Mouse (Mus musculus): ENCODE measurements around the gene Ubfd1.
"Not testable (repeated sequence)": the region's sequence is repeated elsewhere in the genome, so short reads cannot be mapped to it uniquely, and the experiment has no call there.

Gene Ubfd1

DNA sequence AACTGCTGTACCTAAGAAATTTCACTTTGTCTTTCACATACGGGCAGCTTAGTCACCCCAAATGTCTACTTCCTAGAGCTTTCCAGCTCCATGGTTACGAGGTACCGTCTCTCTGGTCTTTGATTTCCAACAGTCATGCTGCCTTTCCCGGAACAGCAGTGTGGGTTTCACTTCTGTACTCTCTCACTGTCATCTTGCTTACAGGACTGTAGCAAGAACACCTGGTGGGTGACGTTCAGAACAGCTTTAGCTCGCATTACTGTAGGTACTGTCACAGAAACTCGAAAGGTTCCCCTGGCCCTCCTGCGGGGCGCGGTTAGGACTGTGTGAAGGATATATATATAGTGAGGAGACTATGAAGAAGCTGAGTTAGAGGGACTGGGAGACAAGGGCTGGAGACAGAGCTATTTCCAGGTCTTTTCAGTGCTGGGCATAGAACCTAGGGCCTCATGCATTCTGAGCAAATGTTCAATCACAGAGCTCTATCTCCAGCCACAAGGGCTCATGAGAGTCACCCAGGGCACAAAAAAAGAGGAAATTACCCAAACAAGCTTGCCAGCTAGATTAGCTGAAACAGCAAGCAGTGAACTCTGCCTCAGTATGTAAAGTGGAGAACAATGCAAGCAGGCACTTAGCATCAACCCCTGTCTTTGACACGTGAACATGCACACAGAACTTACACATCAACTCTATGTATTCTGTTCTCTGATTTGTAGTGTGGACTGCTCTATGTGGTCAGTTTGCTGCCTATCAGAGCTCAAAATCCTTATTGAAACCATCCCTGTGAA, 20.4 kb downstream of the Ubfd1 start:
- DNase-seq: no peak

DNA sequence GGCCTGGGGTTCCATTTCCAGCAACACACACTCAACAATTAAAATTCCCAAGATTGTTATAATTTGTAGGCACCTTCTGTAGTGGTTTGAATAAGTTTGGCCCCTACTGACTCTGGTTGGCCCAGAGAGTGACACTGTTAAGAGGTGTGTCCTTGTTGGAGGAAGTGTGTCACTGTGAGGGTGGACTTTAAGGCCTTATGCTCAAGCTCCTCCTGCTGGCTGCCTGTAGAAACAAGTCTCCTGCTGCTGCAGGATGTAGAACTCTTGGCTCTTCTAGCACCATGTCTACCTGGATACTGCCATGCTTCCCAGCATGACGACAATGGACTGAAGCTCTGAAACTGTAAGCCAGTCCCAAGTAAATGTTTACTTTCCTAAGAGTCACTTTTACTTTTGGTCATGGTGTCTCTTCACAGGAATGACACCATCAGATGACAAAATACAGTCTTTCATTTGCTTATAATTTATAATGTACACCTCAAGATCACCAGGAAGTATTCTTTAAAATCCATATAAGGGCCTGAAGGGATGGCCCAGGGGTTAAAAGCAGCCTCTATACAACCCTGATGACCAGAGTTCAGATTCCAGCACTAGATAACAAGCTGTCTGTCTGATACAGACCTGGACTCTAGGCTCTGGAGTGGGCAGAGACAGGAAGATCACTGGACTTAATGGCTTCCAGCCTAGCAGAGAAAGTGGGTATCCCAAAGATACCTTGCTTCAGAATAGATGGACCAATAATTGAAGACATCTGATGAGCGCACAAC, 27.8 kb downstream of the Ubfd1 start:
- DNase-seq: no peak

DNA sequence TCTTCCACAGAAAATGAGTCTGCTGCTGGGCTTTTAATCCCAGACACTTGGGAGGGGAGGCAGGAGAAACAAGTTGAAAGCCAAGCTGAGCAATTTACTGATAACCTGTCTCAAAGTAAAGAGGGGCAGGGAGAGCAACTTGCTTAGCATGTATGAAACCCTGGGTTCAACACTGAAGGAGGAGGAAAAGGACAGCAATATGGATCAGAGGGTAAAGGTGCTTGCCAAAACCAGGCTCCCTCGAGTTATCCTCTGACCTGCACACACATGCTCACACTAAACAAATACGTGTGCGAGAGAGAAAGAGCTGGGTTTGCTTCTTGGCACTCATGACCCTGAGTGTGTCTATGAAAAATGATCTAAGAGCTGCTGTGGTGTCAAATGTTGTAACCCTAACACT, 31.0 kb downstream of the Ubfd1 start:
- no peak for DNase-seq

DNA sequence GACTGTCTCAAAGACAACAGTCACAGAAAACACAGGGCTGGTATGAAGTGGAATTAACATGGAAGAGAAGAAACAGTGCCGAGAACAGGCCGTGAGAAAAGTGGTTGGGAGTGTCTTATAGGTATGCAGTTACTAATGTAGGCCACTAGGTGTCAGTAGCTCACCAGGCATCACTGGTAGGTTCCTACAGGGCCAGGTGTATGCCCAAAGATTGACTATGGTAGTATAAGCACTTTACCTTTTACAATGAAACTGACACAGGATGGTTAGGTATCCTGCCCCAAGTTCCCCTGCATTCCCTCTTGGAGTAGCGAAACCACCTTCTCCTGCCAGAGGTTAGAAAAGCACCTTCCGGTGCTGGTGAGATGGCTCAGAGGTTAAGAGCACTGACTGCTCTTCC, 32.2 kb downstream of the Ubfd1 start:
- peak in 1 of 2 experiments; percentile 23 for DNase-seq

DNA sequence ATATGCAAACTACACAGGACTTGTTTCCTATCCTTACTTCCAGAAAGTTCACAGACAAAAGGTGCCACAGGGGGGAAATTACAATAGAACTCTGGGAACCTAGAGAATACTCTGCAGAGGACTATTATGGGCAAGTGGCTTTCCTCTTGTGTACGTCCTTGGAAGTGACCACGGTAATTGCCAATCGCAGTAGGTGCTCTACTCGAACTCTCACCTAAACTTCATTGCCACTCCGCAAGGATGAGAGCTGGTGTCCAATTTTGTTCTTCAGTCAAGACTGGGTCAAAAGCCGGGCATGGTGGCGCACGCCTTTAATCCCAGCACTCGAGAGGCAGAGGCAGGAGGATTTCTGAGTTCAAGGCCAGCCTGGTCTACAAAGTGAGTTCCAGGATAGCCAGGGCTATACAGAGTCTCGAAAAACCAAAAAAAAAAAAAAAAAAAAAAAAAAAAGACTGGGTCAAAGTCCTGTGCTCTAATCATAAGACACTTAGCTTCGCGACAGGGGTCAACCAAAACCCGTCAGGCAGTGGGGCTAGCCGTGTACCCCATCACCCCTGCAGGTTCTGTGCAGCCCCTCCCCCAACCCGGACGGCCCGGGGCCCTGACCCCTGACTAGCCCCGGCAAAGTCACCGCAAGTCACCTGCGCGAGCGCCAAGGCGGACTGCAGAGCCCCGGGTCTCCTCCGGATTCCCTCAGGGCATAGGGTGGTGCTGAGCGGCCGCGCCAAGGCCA, 34.2 kb downstream of the Ubfd1 start:
- DNase-seq: not testable (repeated sequence)

DNA sequence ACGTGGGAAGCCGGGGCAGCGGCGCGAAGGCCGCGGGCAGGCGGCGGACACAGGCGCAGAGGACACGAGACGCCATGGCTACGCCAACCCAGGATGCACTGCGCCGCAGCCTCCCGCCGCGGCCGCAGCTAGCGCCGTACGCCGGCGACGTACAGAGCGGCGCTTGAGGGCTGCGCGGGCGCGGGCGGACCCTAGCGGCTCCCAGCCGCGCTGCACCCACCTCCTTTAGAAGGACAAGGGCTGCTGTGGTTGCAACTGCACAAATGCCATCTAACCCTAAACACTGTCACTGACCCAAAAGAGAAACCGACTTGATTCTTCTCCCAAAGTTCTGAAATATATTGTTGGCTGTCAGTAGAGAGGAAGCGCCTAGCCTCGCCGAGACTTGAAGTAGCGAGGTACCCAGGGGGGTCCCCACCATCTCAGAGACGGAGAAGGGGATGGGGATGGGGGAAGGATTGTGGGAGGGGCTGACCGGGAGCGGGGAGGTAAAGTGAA, 34.8 kb downstream of the Ubfd1 start, which contains the start of gene Ndufab1:
TSS of gene Ndufab1 (minus strand) at position 140 of the 498 bp plus-strand sequence.
- peak; percentile 69 for DNase-seq

DNA sequence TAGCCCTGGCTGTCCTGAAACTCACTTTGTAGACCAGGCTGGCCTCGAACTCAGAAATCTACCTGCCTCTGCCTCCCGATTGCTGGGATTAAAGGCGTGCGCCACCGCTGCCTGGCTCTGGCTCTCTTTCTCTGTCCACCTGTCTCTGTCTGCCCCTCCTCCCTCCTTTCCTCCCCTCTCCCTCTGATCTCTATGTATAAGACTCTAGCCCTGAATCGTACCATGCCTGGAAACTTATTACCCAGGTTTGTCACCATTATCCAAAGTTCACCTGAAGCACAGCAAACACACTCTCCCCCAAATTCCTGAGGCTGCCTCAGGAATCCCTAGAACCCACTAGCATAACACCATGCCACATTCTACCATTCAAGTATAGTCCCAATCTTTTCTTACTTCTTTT, 41.2 kb downstream of the Ubfd1 start:
- no peak for DNase-seq

DNA sequence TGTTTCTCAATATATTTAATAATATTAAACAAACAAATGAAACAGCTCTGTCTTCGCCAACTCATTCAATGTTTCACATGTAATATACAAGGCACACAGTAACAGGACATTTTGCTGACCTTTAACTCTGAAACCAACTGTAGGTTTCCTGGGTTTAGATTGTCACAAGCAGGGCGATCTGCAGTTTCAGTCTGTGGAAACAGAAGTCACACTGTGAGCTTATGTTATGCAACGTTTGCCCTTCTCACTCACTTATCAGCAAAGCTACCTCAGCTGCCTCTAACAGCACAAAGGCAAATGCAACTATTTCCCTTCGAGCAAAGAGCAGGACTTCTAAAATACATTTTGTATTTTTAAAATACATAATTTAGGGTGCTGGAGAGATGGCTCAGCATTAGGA, 56.5 kb downstream of the Ubfd1 start:
- DNase-seq: no peak

DNA sequence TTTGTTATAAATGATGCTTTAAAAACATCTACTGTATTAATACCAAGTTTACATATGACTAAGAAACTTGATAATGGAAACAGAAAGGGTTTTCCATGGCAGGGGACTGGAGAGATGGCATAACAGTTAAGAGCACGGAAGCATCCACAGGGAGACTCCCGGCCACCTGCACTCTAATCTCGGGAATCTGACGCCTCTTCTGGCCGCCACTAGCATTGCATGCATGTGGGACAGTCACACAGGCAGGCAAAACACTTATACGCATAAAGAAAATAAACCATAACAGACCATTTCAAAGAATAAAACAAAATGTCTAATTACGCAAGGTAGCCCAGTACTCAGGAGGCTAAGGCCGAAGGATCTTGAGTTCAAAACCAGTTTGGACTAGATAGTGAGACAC, 58.7 kb downstream of the Ubfd1 start:
- no peak for DNase-seq

DNA sequence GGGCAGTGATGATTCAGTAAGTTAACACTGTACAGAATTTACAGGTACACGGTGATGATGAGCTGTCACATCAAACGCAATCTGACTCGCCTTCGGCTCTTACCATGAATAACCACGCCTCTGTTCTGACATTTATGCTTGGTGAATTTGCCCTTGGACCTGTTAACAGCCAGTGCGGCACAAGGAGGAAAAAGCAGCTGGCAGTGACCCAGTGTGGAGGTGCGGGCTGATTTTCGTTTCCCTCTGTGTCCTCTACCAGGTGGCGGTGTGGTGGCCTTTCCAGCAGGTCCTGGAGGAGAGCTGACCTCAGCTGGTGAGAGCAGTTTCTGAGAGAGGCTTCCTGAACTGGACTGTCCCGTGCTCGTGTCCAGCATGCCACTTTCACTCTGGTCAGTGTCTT, 60.0 kb downstream of the Ubfd1 start:
- DNase-seq: no peak
